Mouse (Mus musculus) thymus, postnatal 14 days (tissue): ENCODE data around the gene Gm5622.
"Not testable (repeated sequence)": the region's sequence is repeated elsewhere in the genome, so short reads cannot be mapped to it uniquely, and the experiment has no call there.

Source experiments
- DNase-seq: peaks from one replicate; pipeline ENCODE4 v3.0.0; 2021

Gm5622 gene

DNA sequence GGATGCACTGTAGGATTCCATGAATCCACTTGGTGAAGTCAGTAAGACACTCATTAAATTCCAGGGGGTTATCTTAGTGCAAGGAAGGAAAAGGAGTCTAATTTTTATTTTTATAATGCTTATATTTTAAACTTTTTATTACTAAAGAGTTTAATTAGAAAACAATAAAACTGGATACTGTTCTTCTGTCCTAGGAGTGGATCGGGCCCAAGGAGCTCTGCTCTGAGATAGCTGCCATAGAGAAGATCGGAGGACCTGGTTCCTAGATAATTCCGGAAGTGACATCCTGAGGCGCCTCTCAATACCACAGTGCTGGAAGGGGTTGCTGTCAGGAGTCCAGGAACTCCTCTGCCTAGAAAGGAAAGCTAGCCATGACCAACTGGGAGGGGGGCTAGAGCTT, at the start of gene Gm5622:
Gene Gm5622, plus strand, starts transcription at position 301 of the 400 bp plus-strand sequence.
- no peak for DNase-seq

DNA sequence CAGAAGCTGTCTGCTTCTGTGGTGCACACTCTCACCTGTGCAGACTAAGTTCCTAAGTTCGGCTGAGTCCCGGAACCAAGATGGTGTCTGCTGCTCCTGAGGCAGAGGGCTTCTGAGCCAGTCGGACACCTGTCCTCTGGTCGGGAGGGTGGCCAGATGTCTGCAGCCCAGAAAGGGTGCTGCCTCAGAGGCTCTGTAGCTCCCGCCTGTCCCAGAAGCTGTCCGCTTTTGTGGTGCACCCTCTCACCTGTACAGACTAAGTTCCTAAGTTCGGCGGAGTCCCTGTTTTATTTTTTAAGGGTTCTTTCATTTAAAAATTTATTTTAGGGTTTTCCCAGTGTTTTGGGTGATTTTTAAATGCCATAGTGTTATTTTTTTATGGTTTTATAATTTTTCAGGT, 45.2 kb upstream of the Gm5622 start:
- DNase-seq = no peak

DNA sequence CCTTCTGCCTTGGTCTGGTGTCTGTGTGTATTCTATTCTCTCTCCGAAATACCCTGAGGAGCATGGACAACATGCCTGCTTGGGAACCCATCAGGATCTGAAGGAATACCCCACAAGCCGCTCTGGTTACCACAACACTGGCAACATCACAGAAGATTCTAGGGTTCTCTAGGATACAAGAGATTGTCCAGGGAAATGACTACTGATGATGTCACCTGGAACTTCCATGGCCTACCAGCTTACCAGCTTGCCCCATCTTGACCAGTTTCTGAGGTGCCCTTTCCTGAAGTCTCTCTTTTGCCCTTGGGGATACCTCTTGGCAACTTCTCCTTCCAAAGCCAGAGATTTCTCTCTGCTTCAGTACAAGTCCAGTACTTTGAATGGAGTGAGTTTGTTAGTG, 21.4 kb downstream of the Gm5622 start, which contains the start of gene Gm17175:
Gene Gm17175, minus strand, starts transcription at position 101 of the 400 bp plus-strand sequence.
- not testable (repeated sequence) for DNase-seq

DNA sequence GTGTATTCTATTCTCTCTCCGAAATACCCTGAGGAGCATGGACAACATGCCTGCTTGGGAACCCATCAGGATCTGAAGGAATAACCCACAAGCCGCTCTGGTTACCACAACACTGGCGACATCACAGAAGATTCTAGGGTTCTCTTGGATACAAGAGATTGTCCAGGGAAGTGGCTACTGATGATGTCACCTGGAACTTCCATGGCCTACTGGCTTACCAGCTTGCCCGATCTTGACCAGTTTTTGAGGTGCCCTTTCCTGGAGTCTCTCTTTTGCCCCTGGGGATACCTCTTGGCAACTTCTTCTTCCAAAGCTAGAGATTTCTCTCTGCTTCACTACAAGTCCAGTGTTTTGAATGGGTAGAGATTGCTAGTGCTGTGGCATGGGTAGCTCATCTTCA, 39.4 kb downstream of the Gm5622 start, which contains the start of gene Gm17174:
Gene Gm17174, minus strand, starts transcription at position 101 of the 400 bp plus-strand sequence.
- DNase-seq = not testable (repeated sequence)

DNA sequence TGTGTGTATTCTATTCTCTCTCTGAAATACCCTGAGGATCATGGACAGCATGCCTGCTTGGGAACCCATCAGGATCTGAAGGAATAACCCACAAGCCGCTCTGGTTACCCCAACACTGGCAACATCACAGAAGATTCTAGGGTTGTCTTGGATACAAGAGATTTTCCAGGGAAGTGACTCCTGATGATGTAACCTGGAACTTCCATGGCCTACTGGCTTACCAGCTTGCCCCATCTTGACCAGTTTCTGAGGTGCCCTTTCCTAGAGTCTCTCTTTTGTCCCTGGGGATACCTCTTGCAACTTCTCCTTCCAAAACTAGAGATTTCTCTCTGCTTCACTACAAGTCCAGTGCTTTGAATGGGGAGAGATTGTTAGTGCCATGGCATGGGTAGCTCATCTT, 58.6 kb downstream of the Gm5622 start, which contains the start of gene Gm17078:
Gene Gm17078, minus strand, starts transcription at position 101 of the 400 bp plus-strand sequence.
- DNase-seq = no peak

DNA sequence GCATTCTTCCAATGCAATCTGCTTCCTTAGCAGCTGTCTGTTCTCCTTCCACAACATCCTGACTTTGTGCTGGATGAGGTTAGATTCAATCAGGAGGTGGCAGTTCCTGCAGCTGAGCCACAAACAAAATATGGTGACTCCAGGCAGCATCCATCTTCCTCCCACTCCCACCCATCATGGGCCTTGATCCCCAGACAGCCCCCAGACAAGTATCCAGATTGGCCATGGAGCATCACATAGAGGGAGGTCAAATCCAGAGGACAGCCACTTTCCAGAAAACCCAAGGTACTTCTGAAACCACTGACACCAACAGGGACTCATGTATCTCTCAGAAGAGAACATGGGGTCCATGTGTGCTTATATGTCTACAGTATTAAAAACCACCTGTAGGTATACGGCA, 79.8 kb downstream of the Gm5622 start:
- peak; percentile 13 for DNase-seq

DNA sequence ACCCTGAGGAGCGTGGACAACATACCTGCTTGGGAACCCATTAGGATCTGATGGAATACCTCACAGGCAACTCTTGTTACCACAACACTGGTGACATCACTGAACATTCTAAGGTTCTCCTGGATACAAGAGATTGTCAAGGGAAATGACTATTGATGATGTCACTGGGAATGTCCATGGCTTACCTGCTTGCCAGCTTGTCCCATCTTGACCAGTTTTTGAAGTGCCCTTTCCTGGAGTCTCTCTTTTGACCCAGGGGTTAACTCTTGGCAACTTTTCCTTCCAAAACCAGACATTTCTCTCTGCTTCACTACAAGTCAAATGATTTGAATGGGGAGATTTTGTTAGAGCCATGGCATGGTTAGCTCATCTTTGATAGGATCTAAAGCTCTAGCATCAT, 83.0 kb downstream of the Gm5622 start, which contains the start of gene Gm4181:
Gene Gm4181, minus strand, starts transcription at position 101 of the 400 bp plus-strand sequence.
- DNase-seq = not testable (repeated sequence)

DNA sequence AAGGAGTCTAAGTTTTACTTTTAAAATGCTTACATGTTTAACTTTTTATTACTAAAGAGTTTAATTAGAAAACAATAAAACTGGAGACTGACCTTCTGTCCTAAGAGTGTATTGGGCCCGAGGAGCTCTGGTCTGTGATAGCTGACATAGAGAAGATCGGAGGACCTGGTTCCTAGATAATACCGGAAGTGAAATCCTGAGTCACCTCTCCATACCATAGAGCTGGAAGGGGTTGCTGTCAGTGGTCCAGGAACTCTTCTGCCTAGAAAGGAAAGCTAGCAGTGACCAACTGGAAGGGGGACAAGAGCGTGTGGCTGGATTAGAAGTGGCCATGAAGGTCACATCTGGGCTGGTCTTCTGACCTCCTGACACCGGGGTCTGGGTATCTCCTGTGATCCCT, 124.7 kb downstream of the Gm5622 start:
- no peak for DNase-seq

DNA sequence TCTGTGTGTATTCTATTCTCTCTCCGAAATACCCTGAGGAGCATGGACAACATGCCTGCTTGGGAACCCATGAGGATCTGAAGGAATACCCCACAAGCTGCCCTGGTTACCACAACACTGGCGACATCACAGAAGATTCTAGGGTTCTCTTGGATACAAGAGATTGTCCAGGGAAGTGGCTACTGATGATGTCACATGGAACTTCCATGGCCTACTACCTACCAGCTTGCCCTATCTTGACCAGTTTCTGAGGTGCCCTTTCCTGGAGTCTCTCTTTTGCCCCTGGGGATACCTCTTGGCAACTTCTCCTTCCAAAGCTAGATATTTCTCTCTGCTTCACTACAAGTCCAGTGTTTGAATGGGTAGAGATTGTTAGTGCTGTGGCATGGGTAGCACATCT, 142.8 kb downstream of the Gm5622 start, which contains the start of gene Gm17079:
Gene Gm17079, minus strand, starts transcription at position 101 of the 400 bp plus-strand sequence.
- not testable (repeated sequence) for DNase-seq
